Mouse (Mus musculus): ENCODE results near the gene Sf3a1. TPM values are rescaled to one million over a fixed set of nuclear protein-coding genes. Genes with fewer than 3 reads are reported as not detected.
A peak's percentile ranks its signal among the peaks of the same experiment; 100 is the strongest.

Gene Sf3a1
- total RNA-seq, 1 experiment from 2014 or later, result 26.3 TPM

- ATAC-seq (ENCODE audit: extremely low read depth, insufficient number of reproducible peaks, low FRiP score, poor library complexity, severe bottlenecking), result no peak
Observed at GRCm38 (mm10) chr11:4134400-4134799, 25.8 kb upstream of the Sf3a1 start.

- peak; percentile 82 for ATAC-seq (ENCODE audit: extremely low read depth, insufficient number of reproducible peaks, low FRiP score, poor library complexity, severe bottlenecking)
Observed at GRCm38 (mm10) chr11:4134986-4135935, 24.9 kb upstream of the Sf3a1 start, which contains the start of gene Rnf215. TSS of gene Rnf215 (plus strand) at chr11:4135202.

DNA sequence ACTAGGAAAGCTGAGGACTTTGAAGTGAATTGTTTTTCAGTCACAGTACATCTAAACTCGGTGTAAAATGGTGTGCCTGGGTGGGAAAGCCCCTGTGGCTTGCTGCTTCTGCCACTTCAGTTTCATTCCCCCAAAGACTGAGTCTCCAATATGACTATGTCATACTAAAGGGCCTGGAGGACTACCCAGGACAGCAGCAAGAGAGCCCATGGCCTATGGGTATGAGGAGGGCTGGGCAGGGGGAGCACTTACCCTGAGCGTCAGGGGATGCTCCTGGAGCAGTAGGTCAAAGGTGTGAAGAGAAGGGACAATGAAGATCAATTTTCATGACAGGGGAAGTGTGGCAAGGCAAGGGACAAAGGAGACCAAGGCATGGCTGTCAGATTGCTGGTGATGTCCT, 21.2 kb upstream of the Sf3a1 start:
- ATAC-seq (ENCODE audit: extremely low read depth, insufficient number of reproducible peaks, low FRiP score, poor library complexity, severe bottlenecking), result no peak

DNA sequence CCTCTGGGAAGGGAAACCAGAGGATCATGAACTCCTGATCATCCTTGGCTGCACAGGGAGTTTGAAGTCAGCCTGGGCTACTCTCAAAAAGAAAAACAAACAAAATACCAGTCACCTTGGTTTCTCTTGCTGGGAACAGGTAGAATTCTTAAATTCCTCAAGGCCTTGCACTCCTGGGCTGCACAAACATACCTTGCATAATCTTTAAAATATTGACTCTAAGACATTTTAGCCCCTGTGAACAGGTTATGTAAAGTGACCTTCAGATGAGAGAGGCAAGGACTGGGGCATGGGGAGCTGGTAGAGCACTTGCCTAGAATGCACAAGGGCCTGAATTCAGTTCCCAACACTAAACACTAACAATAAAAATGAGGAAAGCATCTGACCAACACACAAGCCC, 18.6 kb upstream of the Sf3a1 start:
- no peak for ATAC-seq (ENCODE audit: extremely low read depth, insufficient number of reproducible peaks, low FRiP score, poor library complexity, severe bottlenecking)

DNA sequence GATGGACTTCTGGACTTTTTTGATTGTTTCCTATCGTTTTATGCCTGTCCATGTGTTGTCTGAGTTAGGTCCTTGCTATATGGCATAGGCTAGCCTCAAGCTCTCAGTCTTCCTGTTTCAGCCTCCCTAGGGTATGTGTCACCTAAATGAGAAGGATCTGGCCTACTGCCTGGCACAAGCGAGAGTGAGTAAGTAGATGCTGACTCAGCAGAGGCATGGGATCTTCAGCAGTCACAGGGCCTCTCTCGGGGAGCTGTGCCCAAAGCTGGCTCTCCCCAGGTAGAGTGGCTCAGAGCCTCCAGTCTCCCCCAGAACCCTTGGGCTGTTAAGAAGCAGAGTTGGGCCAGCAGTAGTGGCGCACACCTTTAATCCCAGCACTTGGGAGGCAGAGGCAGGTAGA, 17.8 kb upstream of the Sf3a1 start:
- no peak for ATAC-seq (ENCODE audit: extremely low read depth, insufficient number of reproducible peaks, low FRiP score, poor library complexity, severe bottlenecking)

GRCm38 (mm10) chr11:4143281-4144062, 16.7 kb upstream of the Sf3a1 start:
- no peak for ATAC-seq (ENCODE audit: extremely low read depth, insufficient number of reproducible peaks, low FRiP score, poor library complexity, severe bottlenecking)

DNA sequence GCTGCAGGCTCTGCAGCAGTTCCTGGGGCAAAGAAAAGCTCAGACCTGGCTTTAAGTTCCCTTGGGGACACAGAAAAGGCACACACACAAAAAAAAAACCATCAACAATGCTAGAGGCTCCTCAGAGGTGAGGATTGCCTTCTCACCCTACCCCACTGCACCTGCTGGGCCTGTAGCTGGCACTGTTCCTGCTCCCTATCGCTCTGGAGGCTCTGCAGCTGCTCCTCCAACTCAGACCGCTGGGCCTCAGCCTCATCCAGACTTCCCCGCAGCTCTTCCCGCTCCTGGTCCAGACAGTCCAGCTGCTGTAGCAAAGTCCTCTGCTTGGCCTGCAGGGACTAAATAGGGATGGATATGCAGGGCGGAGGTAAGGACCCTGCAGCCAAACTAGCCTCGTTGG, 13.8 kb upstream of the Sf3a1 start:
- no peak for ATAC-seq (ENCODE audit: extremely low read depth, insufficient number of reproducible peaks, low FRiP score, poor library complexity, severe bottlenecking)

GRCm38 (mm10) chr11:4147098-4147497, 13.1 kb upstream of the Sf3a1 start:
- ATAC-seq (ENCODE audit: extremely low read depth, insufficient number of reproducible peaks, low FRiP score, poor library complexity, severe bottlenecking), result no peak

DNA sequence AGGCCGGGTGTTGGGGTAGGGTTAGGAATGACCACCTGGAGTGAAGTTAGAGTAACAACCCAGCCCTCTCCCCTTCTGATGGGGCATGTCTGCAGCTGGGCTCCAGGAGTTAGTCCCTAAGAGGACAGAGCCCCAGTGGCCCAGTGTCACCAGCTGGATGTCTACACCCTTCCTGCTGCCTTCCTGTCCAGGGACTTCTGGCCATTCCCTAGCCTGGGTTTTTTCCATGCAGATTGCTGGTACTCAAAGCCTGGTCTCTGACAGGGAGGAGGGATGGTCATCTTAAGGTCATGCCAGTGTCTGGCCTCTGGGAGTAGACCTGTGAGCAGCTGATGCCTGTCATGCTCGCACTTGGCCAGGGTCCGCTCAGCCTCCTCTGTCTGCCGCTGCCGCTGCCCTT, 12.0 kb upstream of the Sf3a1 start:
- no peak for ATAC-seq (ENCODE audit: extremely low read depth, insufficient number of reproducible peaks, low FRiP score, poor library complexity, severe bottlenecking)

DNA sequence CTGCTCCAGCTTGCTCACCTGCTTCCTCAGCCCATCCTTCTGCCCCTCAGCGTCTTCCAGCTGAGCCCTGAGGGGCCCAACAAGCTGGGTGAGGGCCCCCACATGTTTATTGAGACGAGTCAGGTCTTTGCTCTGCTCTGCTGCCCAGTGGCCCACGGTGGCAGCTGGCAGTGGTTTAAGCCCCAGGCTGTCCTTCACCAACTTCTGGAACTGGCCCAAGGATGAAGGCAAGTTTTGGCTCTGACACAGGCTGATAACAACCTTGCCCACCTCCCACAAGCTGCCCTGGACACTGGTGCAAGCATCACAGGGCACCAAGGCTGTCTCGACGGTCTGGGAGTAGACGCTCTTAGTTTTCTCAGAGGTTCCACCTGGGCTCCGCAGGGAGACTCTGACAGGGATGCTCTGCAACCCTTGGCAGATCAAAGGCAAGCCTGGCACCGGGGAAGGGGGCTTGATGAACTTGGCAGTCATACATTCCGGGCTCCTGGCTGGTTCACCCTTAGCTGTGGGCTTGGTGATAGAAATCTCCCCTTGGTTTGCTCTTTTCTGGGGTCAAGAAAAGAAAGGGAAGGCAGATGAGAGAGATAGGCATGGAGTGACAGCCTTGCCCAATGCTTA, 11.5 kb upstream of the Sf3a1 start:
- no peak for ATAC-seq (ENCODE audit: extremely low read depth, insufficient number of reproducible peaks, low FRiP score, poor library complexity, severe bottlenecking)

GRCm38 (mm10) chr11:4149886-4150285, 10.3 kb upstream of the Sf3a1 start:
- ATAC-seq (ENCODE audit: extremely low read depth, insufficient number of reproducible peaks, low FRiP score, poor library complexity, severe bottlenecking), result no peak

GRCm38 (mm10) chr11:4153694-4154093, 6.5 kb upstream of the Sf3a1 start:
- ATAC-seq (ENCODE audit: extremely low read depth, insufficient number of reproducible peaks, low FRiP score, poor library complexity, severe bottlenecking), result no peak

DNA sequence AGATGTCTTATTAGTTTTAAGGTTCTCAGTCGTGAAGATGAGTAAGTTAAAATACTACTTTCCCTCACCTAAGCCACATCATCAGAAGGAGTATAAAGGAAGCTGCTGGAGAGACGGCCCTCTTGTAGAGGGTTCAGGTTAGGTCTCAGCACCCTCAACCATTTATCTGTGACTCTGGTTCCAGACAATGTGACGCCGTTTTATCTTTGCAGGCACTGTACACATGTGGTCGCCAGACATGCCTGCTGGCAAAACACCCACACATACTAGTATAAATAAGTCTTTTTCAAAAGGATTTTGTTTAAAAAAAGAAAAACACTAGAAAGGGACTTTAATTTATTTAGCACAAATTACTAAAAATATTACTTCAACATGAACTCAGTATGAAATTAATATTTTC, 4.5 kb upstream of the Sf3a1 start:
- ATAC-seq (ENCODE audit: extremely low read depth, insufficient number of reproducible peaks, low FRiP score, poor library complexity, severe bottlenecking), result no peak

- no peak for ATAC-seq (ENCODE audit: extremely low read depth, insufficient number of reproducible peaks, low FRiP score, poor library complexity, severe bottlenecking)
Observed at GRCm38 (mm10) chr11:4158676-4159075, 1.5 kb upstream of the Sf3a1 start.

DNA sequence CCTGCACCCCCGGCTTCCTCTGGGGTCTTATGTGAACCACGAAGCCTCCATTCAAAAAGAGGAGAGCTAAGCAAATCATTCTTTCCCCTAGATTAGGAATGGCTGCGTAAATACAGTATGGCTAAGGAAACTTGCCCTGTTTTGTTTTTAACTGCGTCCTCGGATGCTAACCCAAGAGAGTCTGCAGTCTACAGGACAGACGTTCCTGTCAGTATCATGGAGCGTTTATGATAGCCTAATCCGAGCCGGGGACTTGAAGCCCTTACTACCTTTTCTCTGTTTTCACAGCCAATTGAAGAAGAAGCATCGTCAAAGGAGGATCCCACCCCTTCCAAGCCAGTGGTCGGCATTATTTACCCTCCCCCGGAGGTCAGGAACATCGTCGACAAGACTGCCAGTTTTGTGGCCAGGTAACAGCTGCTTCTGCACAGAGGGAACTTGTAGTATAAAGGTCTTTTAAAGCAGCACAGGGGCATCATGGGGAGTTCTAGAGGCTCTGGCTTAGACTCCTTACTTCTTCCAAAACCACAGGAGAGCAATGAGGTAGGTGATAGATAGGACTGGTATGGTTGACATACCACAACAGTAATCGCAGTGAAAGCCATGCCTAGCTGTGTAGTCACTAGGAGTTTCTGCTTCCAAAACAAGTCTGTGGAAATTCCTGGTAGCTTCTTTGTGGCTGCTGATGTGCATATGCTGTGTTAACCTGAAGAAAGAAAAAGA, 769 bp downstream of the Sf3a1 start:
- ATAC-seq (ENCODE audit: extremely low read depth, insufficient number of reproducible peaks, low FRiP score, poor library complexity, severe bottlenecking), result no peak

DNA sequence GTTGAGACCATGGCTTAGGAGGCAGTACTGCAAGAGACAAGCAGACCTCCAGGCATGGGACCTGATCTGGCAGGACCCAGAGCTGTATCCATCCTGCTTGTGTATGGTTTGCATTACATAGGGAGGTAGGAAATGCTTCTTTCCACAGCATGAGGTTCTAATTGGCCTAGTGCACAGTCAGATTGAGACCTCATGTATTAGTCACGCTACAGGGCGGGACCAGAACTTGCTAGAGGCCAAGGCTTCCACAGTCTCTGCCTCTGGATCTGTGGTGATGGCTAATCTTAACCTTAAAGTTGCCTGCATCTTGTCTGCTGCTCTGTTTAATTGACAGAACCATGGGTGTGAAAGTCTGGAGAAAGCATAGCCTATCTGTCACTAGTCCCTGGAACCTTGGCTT, 4.6 kb downstream of the Sf3a1 start:
- no peak for ATAC-seq (ENCODE audit: extremely low read depth, insufficient number of reproducible peaks, low FRiP score, poor library complexity, severe bottlenecking)

GRCm38 (mm10) chr11:4166467-4167090, 6.4 kb downstream of the Sf3a1 start:
- ATAC-seq (ENCODE audit: extremely low read depth, insufficient number of reproducible peaks, low FRiP score, poor library complexity, severe bottlenecking), result no peak

GRCm38 (mm10) chr11:4174586-4174985, 14.4 kb downstream of the Sf3a1 start:
- no peak for ATAC-seq (ENCODE audit: extremely low read depth, insufficient number of reproducible peaks, low FRiP score, poor library complexity, severe bottlenecking)

GRCm38 (mm10) chr11:4177716-4178115, 17.6 kb downstream of the Sf3a1 start:
- no peak for ATAC-seq (ENCODE audit: extremely low read depth, insufficient number of reproducible peaks, low FRiP score, poor library complexity, severe bottlenecking)

All from neutrophil, adult 5-6 weeks (primary cell).